Mouse (Mus musculus) CH12F3 (cell line): Measurements from ENCODE around the gene Fam13c.

Source experiments
- in situ Hi-C: fragments of 300-500 bp; cut with MboI; formaldehyde crosslinking; loops from 2 replicates; pipeline ENCODE4 v1.14.3; 2020; ENCODE audit warnings: low sequenced_read_pairs

The Fam13c gene

GRCm38 (mm10) chr10:70598516-70599125 lies 158.3 kb downstream of the Fam13c start:
- in situ Hi-C loops, result no loop called here

- in situ Hi-C loops, result no loop called here
These were observed 159.0 kb downstream of the Fam13c start for GRCm38 (mm10) chr10:70599126-70599924.

GRCm38 (mm10) chr10:70599925-70600305 lies 159.6 kb downstream of the Fam13c start:
- in situ Hi-C loops, result no loop called here
